Mouse (Mus musculus): ENCODE results near the gene Tnfrsf25.

DNA sequence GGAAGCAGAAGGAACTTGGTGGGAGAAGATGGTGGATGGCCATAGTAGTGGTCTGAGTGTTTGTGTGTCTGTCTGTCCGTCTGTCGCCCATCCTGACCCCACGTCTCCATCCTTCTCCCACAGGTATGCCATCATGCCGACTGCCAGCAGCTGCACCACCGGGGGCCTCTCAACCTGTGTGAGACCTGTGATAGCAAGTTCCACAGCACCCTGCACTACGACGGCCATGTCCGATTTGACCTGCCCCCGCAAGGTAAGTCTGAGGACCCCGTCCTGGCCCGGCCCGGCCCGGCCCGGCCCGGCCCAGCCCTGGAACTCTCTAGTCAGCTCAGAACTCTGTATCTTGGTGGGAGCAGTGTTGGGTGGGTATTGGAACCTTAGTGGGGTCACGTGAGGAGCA, 13.8 kb upstream of the Tnfrsf25 start:
- no peak for TF ChIP-seq CTCF (IDR thresholded peaks at IDR 0.05; ENCODE audit: borderline replicate concordance, control insufficient read depth, extremely low read depth, insufficient read depth, low read length, poor library complexity)
- TF ChIP-seq POLR2A (IDR thresholded peaks at IDR 0.05; ENCODE audit: control insufficient read depth, extremely low read depth, insufficient read depth, low read length, poor library complexity): no peak
